Mouse (Mus musculus) liver, adult 2 months (tissue): ENCODE results near the gene Zfp536.

Experiments used
- CTCF ChIP-seq: fragments of 200-500 bp; IDR thresholded peaks from 2 replicates; pipeline ENCODE4 v1.5.1; 2011; ENCODE audit warnings: low read depth, low read length, control low read depth
- POLR2A ChIP-seq: fragments of 200-500 bp; IDR thresholded peaks from 2 replicates; pipeline ENCODE4 v1.6.1; 2011; ENCODE audit warnings: low read length, control low read depth; ENCODE audit not compliant: insufficient read depth; ENCODE audit errors: extremely low read depth

DNA sequence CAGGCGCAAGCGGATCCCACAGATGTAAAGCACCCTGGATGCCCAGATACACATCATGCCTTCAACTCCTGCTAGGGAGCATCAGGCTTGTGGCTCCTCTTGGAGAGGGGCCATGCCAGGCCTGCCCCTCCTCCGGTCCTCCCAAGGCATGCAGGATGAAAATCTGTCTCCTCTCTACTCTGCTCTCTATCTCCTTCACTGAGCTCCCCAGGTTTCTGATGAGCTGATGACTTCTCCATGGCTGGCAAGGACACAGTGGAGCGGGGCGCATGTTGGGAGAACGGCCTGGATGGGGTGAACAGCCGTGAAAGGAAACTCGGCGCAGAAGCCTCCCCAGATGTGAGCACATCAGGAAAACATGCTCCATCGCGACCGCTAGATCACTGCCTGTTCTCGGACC, 186.7 kb downstream of the Zfp536 start:
- TF ChIP-seq CTCF (no peak), POLR2A (no peak)
